Mouse (Mus musculus) megakaryocyte, adult 5-6 weeks (primary cell): ENCODE results near the gene Gosr2. TPM values are rescaled to one million over a fixed set of nuclear protein-coding genes. Genes with fewer than 3 reads are reported as not detected.

Source experiments
- ATAC-seq: 2 replicates; pipeline ENCODE4 v1.8.0; 2016; ENCODE audit warnings: mild to moderate bottlenecking, inconsistent platforms; ENCODE audit not compliant: poor library complexity, severe bottlenecking
- total RNA-seq, 2 experiments: library from RNA; stranded (forward) in 1 of 2; stranded (reverse) in 1 of 2; fragments of 153-499, 151-499 nt in 1 of 2; fragments of 221-1000, 200-1000 nt in 1 of 2; gene quantifications; 2 replicates each; pipeline versions ENCODE4 v1.2.3 to v1.2.4; 2015 to 2017

Gosr2 gene
- total RNA-seq, 2 experiments from 2014 or later = 46.8 to 51.8 TPM

DNA sequence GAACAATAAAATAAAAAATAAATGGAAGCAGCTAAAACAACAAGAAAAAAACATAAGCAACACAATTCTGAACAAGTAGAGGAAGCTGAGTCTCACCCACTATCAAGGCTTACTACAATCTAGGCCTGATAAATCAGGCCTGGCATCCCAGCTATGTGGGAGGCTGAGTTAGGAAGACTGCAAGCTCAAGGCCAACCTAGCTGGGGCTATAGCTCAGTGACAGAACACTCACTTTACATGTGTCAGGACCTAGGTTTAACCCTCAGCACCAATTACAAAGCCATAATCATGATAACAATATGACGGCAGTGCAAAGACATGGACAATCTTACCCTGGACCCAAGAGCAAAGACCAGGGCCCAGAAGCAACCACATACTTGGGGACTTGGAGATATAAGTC lies 6.7 kb downstream of the Gosr2 start:
- no peak for ATAC-seq

DNA sequence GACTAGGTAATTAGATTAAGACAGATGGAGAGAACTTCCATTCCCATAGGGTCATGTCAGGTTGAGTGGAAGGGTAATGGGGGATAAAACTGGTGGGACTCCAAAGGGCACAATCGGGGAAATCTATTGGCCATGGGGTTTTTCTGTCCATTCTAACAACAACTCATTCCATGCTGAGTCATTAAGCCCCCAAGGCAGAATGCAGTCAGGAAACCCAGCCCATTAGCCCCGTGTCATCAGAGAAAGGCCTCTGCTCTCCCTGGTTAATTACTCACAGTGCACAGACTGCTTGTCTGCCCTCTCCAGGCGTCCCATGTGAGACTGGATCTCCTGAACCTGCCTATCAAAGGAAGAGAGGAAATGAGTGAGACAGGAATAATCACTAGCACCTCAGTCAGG lies 8.7 kb downstream of the Gosr2 start:
- ATAC-seq = no peak

DNA sequence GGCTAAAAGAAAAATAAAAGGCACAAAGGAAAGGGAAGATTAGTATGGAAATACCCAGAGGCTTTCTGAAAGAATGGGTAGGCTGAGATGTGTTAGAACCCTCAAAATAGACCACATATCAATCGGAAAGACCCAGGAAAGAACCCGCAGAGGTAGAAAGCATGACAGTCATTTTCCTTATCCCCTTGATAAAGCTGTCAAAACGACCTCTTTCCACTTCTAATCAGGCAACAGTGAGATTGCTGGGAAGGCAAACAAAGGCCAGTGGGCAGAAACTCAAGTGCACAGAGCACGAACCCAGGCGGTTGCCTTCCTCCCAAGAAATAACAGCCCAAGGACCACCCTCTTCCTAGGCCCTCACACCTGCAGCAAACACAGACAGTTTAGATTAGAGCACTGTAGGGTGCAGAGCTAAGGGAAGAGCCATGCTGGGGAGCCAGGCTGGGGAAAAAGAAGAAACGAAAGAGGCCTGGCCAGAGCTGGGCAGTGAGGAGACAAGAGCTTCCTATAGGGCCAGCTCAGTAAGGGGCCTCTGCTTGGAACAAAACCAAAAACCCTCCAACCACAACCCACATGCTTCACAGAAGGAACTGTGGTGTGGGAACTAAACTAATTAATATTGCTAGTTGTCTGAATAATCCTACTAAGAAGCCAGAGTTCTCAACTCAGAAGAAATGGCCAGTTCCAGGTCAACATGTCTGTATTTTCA lies 9.3 kb downstream of the Gosr2 start:
- ATAC-seq = peak; percentile 67

DNA sequence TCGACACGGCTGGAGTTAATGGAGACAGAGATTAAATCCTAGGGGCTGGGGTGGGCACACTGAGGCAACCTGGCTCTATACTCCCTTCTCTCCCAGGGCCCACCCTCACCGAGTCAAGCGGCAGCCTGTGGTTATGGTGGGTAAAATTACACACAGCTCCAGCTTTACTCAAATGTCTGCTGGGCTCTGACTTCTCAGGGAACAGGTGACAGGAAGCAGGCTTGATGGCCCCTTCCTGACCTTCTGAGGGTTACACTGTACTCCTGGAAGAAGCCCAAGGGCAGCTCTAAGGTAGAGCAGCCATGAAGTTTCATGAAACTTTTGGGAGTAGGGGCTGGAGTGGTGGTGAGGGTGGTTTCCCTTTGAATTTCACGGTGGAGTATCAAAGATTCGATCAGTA lies 11.0 kb downstream of the Gosr2 start:
- no peak for ATAC-seq

DNA sequence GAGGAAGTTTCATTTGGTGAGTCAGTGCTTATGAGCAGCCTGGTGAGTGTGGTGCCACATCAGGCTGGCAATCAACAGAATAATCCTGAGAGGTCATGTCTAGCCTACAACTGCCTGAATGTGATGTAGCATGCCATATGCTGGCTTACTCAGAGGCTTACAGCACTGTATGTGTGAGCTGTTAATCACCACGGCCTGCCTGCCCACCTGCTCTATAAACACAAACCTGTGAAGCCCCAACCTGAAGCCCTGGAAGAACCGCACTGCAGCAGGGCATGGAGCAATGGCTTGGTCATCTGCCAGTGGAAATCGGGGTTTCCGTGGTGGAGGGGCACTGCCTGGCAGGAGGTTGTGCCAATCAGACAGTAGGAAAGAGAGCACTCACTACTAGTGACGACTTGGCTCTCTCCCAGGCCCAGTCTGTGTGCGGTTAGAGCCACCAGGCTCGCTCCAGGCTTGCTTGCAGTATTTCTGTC lies 12.4 kb downstream of the Gosr2 start:
- peak; percentile 58 for ATAC-seq

DNA sequence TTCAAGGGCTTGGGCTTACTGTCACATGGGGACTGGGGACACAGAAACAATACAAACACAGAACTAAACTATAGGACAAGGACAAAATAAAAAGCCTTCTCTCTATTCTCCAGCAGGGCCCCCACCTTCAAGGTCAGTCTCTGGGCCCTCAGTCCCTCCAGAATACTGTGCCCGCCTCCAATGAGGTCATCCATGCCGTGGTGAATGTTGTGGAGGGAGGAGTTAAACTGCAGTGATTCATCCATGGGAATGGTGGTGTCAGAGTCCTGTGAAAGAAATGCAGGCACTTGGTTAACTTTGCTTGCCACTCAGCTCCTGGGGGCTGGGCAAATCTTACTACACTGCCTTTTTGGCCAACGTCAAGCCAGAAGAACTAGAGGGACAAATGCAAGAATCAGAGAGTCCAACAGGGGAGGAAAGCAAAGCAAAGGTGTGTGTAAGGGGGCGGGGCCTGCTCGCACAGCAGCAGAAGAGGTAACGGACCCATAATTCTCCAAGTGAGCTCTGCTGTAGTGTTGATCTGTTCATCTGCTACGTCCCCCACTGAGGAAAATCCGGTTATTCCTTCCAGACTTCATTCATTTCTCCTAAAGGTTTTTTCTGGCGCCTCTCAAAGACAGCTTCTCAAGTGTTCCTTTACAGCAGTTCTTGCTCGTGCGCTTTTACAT lies 13.9 kb downstream of the Gosr2 start:
- ATAC-seq = no peak

DNA sequence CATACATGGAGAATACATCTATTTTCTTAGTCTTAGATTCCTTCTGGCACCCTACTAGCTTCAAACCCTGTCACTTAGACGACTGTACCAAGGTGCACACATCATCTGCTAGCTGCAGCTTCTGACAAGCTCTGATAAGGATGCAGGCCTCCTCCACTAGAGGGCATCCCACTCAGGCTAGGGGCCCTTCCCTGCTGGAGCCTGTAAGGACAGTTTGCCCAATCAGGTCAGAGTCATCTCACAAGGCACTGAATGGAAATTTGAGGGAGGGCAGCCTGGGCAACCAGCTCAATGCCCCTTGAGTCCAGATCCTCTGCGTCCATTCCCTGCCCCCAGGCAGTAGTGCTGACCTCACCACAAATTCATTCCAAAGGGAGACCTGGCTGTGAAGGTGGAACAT lies 20.7 kb downstream of the Gosr2 start:
- ATAC-seq = peak; percentile 60; the same call in 1 of the 2 replicates

DNA sequence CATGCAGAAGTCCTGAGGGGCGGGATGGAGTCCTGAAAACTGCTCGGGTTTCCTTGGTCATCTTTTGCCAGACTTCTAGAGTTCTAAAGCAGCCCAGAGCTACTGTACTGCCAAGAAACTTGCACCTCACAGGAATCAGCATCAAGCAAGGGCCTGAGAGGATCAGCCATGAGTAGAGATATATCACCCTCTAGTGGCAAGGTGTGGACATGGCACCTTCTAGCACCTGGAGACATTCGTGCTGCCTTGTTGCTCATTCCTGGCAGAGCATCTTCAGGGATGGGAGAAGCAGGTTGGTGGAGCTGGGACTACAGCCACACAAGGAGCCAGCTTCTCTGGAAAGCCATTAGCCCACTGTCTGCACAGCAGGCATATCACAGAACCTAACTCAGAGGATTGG lies 22.1 kb downstream of the Gosr2 start:
- ATAC-seq = peak; percentile 82

DNA sequence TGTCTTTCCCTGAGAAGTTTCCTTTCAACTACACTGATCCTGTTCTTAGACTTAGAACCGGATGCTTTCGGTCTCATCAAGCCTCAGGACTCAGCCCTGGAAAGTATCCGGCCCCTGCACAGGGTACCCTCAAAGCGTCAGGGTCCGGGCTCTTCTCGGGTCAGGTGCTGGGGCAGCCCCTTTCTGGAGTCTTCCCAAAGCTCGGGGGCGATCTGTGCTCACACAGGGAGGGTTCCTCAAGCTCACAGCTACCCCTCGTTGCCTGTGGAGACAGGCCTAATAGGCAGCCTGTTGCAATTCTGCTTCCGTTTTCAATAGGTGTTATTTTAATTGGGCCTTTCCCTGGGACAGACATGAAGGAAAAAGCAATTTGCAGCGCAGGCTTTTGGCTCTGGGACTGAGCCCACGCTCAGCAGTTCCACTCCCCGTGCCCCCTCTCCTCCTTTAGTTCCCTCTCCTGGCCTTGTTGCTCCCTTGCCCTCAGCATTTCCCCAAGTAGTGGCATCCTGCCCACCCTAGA lies 30.7 kb downstream of the Gosr2 start:
- ATAC-seq = no peak

DNA sequence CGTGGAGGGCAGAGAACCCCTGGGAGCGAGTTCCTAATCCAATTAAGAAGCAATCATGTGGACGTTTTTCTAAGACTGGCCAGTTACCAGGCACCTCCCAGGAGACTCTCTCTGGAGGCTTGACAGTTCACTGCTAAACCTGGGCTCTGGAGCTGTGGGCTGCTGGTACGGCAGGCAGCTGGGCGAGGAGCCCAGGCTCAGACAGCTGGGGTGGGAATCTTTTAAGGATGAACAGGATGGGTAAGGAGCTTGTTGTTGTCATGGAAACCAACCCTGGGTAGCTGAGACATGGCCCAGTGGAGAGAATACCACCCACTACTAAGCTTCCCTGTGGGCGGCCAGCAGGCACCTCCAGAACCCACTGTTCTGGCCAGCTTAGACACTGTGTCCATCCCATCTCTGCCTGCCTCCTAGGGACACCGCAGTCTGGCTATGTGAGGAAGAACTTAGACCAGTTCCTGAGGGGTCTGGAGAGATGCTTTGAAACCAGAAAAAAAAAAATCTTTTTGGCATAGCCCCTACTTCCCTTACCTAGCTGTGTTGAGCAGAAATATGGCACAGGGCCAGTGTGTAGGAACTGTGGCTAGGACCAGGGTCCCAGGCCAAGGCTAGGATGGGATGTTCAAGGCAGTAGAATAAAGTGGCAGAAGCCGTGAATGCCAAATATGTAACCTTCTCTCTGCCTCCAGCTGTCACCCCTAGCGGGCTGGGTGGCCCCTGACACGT lies 31.4 kb downstream of the Gosr2 start:
- ATAC-seq = no peak

DNA sequence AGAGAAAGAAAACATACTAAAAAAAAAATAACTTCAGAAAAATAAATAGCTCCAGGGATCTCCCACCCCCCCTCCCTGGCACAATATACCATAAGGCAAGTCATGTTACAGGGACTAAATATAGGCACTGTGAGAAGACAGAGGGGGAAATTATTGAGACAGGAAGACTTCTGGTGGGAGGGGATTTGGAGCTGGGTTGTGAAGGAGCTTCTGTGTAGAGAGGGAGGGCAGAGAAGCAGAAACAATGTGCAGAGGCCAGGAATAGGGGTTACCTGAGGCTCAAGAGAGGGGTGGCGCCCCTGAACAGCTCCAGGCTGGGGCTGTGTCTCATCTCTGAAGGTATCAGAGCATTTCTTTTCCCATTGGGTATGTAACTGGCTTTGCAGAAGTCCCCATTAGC lies 32.0 kb downstream of the Gosr2 start:
- no peak for ATAC-seq

DNA sequence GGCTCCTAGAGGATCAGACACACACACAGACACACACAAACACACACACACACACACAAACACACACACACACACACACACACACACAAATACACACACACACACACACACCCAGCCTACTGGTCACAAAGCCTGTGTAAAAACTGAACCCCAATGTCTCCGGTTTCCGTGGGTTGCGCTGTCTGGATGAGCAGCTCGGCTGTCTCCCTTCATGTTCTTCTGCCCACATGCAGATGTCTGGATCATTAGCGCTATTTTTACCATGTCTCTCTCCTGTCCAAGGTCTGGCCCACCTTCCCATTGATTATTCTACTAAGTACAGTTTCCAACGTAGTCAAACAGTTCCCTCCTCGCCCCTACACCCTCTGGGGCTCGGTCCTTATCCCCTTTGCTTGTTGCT lies 34.6 kb downstream of the Gosr2 start:
- ATAC-seq = no peak

DNA sequence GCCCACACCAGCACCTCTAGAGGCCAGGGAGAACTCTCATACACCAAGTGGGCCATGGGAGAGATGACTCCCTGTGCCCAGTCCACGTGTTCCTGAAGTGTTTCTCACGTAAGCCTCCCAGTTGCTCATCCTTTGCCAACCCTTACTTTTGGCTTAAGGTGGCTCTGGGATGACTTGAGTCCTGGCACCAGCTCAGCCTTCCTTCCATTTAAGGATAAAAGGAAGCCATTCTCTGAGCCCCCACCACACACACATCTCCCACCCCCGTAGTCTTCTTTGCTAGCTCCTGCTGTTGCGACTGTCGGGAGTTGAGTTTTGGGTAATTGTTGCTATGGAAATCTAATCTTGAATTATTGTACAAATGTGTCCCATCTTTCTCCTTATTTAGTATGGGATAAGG lies 35.2 kb downstream of the Gosr2 start:
- no peak for ATAC-seq

DNA sequence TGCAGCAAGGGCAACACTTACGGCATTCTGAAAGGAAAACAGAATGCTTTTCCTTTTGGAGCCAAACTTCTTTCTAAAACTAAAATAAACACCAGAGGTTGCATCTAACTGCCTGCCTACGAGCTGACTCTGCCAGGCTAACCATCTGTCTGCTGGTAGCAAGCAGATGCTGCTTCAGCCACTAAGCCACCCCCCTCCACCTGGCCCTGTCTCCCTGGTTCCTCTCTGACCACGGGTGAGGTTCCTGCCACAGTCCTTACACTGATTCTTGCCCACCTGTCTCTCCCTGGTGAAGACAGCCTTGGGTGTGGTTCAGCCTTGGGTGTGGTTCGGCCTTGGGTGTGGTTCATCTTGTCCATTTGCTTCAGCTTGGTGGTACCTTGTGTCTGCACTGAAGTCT lies 35.8 kb downstream of the Gosr2 start:
- ATAC-seq = no peak

DNA sequence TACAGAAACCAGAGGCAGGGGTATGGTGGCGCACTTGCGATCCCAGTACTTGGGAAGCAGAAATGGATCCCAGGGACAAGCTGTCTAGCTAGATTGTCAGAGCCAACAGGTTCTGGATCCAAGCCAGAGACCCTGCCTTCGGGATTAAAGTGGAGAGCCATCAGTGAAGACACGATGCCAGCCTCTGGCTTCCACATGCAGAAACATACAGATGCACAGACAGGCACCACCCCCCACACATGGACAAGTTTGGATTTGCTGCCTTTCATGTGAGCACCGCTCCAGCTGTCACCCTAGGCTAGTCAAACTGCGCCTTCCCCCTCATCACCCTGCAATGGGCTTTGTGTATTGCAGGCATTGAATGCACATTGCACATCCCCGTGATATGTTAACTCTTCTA lies 39.5 kb downstream of the Gosr2 start:
- no peak for ATAC-seq

DNA sequence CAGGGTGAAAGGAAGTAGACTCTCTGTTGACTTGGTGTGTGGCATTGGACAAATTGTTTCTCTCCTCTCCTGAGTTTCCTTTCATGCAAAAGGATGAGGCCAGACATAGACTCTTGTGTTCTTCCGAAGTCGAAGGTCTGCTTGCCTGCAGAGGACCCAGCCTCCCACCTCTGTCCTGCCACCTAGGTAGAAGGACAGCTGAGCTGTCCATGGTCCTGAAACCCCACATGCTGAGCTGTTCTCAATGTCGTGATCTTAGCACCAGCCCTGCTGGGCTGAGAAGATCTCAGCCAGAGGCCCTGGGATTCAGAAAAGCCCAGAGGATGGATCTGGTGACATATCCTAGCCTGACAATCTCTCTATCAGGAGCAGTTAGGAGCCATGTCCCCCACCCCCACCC lies 41.2 kb downstream of the Gosr2 start:
- no peak for ATAC-seq

DNA sequence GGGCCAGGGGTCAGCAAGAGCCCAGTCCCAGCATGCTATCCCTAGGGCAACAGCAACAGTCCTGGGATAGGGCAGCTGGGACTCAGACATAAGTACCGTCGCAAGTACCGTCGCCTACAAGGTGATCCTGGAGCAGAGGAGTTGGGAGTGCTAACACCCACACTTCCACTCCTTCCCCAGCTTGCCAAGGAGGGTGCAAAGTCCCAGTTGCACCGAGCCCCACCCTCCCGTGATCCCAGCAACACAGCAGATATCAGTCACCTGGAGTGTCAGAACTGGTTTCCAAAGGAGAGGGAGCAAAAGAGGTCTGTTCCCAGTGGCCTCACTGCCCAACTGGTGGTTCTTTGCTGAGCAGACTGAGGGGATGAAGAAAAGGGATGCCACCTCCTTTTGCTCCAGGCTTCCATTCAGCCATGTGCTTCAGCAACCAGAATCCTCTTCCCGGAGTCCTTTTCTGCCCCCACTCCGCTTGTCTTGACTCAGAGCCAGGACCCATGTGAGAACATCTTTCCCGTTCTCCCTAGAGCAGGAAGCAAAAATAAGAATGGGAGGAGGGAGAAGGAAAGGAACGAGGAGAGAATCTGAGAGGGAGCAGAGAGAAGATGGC lies 44.2 kb downstream of the Gosr2 start:
- no peak for ATAC-seq

DNA sequence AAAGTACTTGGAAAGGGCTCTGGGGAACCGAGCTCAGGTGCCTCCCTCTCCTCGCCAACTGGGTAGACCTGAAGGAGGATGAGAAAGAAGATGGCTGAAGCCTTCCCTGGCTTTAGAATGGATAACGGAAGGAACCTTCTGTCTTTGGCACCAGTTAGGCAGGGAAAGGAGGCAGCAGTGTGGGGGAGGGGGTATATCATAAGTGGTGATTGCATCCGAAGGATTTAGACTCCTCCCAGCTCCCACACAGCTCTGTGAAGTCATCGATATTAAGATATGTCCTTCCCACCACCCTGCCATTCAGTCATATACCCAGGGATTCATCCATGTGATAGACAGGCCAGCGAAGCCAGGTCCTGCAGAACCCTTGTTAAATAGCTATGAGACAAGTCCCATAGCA lies 46.3 kb downstream of the Gosr2 start:
- no peak for ATAC-seq

DNA sequence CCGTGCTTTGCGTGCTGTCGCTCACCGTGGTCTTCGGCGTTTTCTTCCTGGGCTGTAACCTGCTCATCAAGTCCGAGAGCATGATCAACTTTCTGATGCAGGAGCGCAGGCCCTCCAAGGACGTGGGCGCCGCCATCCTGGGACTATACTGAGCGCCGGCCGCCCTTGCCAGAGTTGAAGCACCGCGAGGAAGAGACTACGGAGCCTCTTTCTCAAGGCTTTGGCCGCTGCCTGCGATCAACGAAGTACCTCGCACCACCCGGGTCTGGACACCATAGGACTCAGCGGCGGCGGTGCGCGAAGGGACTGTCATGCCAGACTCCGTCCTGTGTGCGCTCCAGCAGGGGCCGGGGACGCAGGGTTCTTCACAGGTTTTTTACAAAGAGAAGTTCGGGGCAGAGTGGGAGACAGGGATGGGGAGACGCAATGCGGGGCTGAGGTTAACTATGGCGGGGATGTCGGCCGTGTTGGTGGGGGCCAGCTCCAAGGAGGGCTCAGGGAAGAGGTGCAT lies 47.7 kb downstream of the Gosr2 start:
- no peak for ATAC-seq

DNA sequence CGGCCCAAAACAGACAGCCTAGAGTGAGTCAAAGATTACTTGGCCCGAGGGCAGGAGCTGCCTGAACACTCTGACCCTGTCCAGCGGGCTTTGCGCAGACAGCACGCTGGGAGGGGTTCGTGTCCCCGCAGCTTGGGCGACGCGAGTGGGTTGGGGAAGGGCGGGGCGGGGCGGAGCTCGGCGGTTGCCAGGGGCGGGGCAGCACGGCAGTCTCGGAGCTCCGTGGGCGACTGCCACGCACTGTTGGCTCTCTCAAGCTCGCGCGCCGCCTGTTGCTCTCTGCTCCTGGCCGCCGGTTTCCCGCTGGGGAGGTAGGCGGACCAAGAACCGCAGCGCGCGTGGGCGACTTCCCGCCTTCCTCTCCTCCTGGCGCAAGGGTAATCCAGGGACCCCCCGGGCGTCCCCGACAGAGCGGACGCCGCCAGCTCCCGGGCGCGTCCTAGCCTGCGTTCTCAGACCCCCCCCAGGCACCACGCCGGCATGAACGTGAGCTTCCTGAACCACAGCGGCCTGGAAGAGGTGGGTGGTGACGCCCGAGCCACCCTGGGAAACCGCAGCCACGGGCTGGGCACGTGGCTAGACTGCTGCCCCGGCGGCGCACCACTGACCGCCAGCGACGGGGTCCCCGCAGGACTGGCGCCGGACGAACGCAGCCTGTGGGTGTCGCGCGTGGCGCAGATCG lies 48.3 kb downstream of the Gosr2 start, which contains the start of gene Rprml:
TSS of gene Rprml (plus strand) at position 270 of the 682 bp plus-strand sequence.
- no peak for ATAC-seq
